Mouse (Mus musculus): ENCODE results near the gene Dnajb13.
"Not testable (repeated sequence)": the region's sequence is repeated elsewhere in the genome, so short reads cannot be mapped to it uniquely, and the experiment has no call there.

The Dnajb13 gene

GRCm38 (mm10) chr7:100488474-100489048, 26.2 kb downstream of the Dnajb13 start:
- no peak for DNase-seq (ENCODE audit: low spot score)

- DNase-seq (ENCODE audit: low spot score): no peak
These were observed 27.5 kb downstream of the Dnajb13 start for GRCm38 (mm10) chr7:100487301-100487700.

- no peak for DNase-seq (ENCODE audit: low spot score)
These were observed 30.3 kb downstream of the Dnajb13 start for GRCm38 (mm10) chr7:100484493-100484892.

GRCm38 (mm10) chr7:100482046-100482445, 32.7 kb downstream of the Dnajb13 start:
- DNase-seq (ENCODE audit: low spot score): not testable (repeated sequence)

GRCm38 (mm10) chr7:100480175-100480574, 34.6 kb downstream of the Dnajb13 start:
- no peak for DNase-seq (ENCODE audit: low spot score)

- no peak for DNase-seq (ENCODE audit: low spot score)
These were observed 35.0 kb downstream of the Dnajb13 start for GRCm38 (mm10) chr7:100479823-100480164.

- DNase-seq (ENCODE audit: low spot score): no peak
These were observed 35.5 kb downstream of the Dnajb13 start for GRCm38 (mm10) chr7:100479100-100479822.

- DNase-seq (ENCODE audit: low spot score): peak; percentile 37
These were observed 40.1 kb downstream of the Dnajb13 start for GRCm38 (mm10) chr7:100474680-100475079.

- no peak for DNase-seq (ENCODE audit: low spot score)
These were observed 40.8 kb downstream of the Dnajb13 start for GRCm38 (mm10) chr7:100473846-100474454.

GRCm38 (mm10) chr7:100472777-100473176, 42.0 kb downstream of the Dnajb13 start, which contains the start of gene Ucp3:
Gene Ucp3, plus strand, starts transcription at chr7:100472990.
- DNase-seq (ENCODE audit: low spot score): no peak

GRCm38 (mm10) chr7:100471407-100471797, 43.4 kb downstream of the Dnajb13 start:
- DNase-seq (ENCODE audit: low spot score): no peak

GRCm38 (mm10) chr7:100470796-100471406, 43.9 kb downstream of the Dnajb13 start:
- no peak for DNase-seq (ENCODE audit: low spot score)

- no peak for DNase-seq (ENCODE audit: low spot score)
These were observed 45.3 kb downstream of the Dnajb13 start for GRCm38 (mm10) chr7:100469502-100469901.

GRCm38 (mm10) chr7:100468761-100469160, 46.0 kb downstream of the Dnajb13 start:
- no peak for DNase-seq (ENCODE audit: low spot score)

- no peak for DNase-seq (ENCODE audit: low spot score)
These were observed 47.8 kb downstream of the Dnajb13 start for GRCm38 (mm10) chr7:100466781-100467510.

- peak; percentile 94 for DNase-seq (ENCODE audit: low spot score)
These were observed 49.0 kb downstream of the Dnajb13 start for GRCm38 (mm10) chr7:100465656-100466309.

- peak; percentile 47 for DNase-seq (ENCODE audit: low spot score)
These were observed 49.5 kb downstream of the Dnajb13 start for GRCm38 (mm10) chr7:100465248-100465647.

GRCm38 (mm10) chr7:100464248-100464647, 50.5 kb downstream of the Dnajb13 start:
- no peak for DNase-seq (ENCODE audit: low spot score)

GRCm38 (mm10) chr7:100463757-100464156, 51.0 kb downstream of the Dnajb13 start:
- DNase-seq (ENCODE audit: low spot score): no peak

GRCm38 (mm10) chr7:100463194-100463593, 51.6 kb downstream of the Dnajb13 start:
- DNase-seq (ENCODE audit: low spot score): no peak

GRCm38 (mm10) chr7:100461621-100462151, 53.1 kb downstream of the Dnajb13 start:
- DNase-seq (ENCODE audit: low spot score): peak; percentile 94

Data from lung, postnatal 25 days (tissue).